Mouse (Mus musculus) CH12.LX (cell line): ENCODE measurements around the gene Brca1. TPM values are rescaled to one million over a fixed set of nuclear protein-coding genes. Genes with fewer than 3 reads are reported as not detected.

Experiments used
- DNase-seq: peaks from one replicate; pipeline ENCODE4 v3.0.0-alpha.2; 2013; ENCODE audit errors: extremely low read depth
- H3K27ac ChIP-seq: 2 replicates; pipeline ENCODE4 v1.5.1; 2012; ENCODE audit warnings: low read depth, mild to moderate bottlenecking, control low read depth, moderate library complexity; ENCODE audit not compliant: insufficient read depth
- H3K27me3 ChIP-seq: replicated peaks from 2 replicates; pipeline ENCODE3; 2012; ENCODE audit warnings: inconsistent platforms
- H3K36me3 ChIP-seq, 2 experiments: replicated peaks in 1 of 2; 2 replicates each; pipeline versions ENCODE3 to v1.6.1; 2012; ENCODE audit warnings: inconsistent platforms in 1 of 2, low read length in 1 of 2, mild to moderate bottlenecking in 1 of 2, mixed read lengths in 1 of 2, moderate library complexity in 1 of 2; ENCODE audit not compliant: control insufficient read depth in 1 of 2, insufficient read depth in 1 of 2
- H3K4me1 ChIP-seq, 2 experiments: 2 replicates each; pipeline ENCODE4 v1.6.1; 2012; ENCODE audit warnings: inconsistent platforms in 1 of 2, moderate library complexity in 1 of 2; ENCODE audit not compliant: insufficient read depth in 2 of 2, control insufficient read depth in 1 of 2
- H3K4me2 ChIP-seq: 2 replicates; pipeline ENCODE4 v1.6.1; 2012; ENCODE audit warnings: low read depth, mild to moderate bottlenecking, control low read depth; ENCODE audit not compliant: poor library complexity, insufficient read depth, severe bottlenecking
- H3K4me3 ChIP-seq, 3 experiments: fragments of 150-350 bp in 1 of 3; sonication (generic) in 1 of 3; replicated peaks in 1 of 3; 2 replicates each; pipeline versions ENCODE3 to v1.5.1; 2011 to 2012; ENCODE audit warnings: low read depth in 2 of 3, low read length in 2 of 3, mild to moderate bottlenecking in 2 of 3, moderate library complexity in 2 of 3, control low read depth in 1 of 3, improper control_type of control experiment in 1 of 3, inconsistent platforms in 1 of 3, mixed read lengths in 1 of 3; ENCODE audit not compliant: poor library complexity in 1 of 3
- H3K79me2 ChIP-seq: replicated peaks from 2 replicates; pipeline ENCODE4 v1.6.1; 2012; ENCODE audit warnings: mild to moderate bottlenecking, moderate library complexity; ENCODE audit not compliant: control insufficient read depth, poor library complexity, insufficient read depth, severe bottlenecking; ENCODE audit errors: extremely low read depth
- H3K9ac ChIP-seq: 2 replicates; pipeline ENCODE4 v1.6.1; 2012; ENCODE audit warnings: low read depth, mild to moderate bottlenecking, control low read depth, moderate library complexity; ENCODE audit not compliant: insufficient read depth
- H3K9me3 ChIP-seq: replicated peaks from 2 replicates; pipeline ENCODE3; 2012; ENCODE audit warnings: low read length, inconsistent platforms, mixed read lengths
- BHLHE40 ChIP-seq: IDR thresholded peaks from 2 replicates; pipeline ENCODE4 v1.6.1; 2011; ENCODE audit warnings: mild to moderate bottlenecking, low read depth, low read length, improper control_type of control experiment
- CHD1 ChIP-seq: IDR thresholded peaks from 2 replicates; pipeline ENCODE4 v1.6.1; 2012; ENCODE audit warnings: low read depth, low read length, improper control_type of control experiment, inconsistent platforms
- CHD2 ChIP-seq: IDR thresholded peaks from 2 replicates; pipeline ENCODE4 v1.6.1; 2011; ENCODE audit warnings: low read length, improper control_type of control experiment
- CTCF ChIP-seq, 2 experiments: IDR thresholded peaks in 1 of 2; conservative IDR thresholded peaks in 1 of 2; 2 replicates each; pipeline ENCODE4 v1.5.1; 2011 to 2012; ENCODE audit warnings: low read depth in 2 of 2, low read length in 2 of 2, improper control_type of control experiment in 1 of 2, inconsistent platforms in 1 of 2, mild to moderate bottlenecking in 1 of 2, moderate library complexity in 1 of 2
- E2F4 ChIP-seq: IDR thresholded peaks from 2 replicates; pipeline ENCODE4 v1.6.1; 2011; ENCODE audit warnings: low read depth, low read length, improper control_type of control experiment; ENCODE audit not compliant: insufficient replicate concordance
- ELF1 ChIP-seq: IDR thresholded peaks from 2 replicates; pipeline ENCODE4 v1.6.1; 2014; ENCODE audit warnings: low read depth, mild to moderate bottlenecking, inconsistent platforms, low read length, improper control_type of control experiment
- EP300 ChIP-seq: IDR thresholded peaks from 2 replicates; pipeline ENCODE4 v1.6.1; 2011; ENCODE audit warnings: low read length, improper control_type of control experiment
- ETS1 ChIP-seq: conservative IDR thresholded peaks from 2 replicates; pipeline ENCODE4 v1.6.1; 2012; ENCODE audit warnings: low read depth, mild to moderate bottlenecking, inconsistent platforms, low read length, improper control_type of control experiment, moderate library complexity
- GABPA ChIP-seq: IDR thresholded peaks from 2 replicates; pipeline ENCODE4 v1.6.1; 2012; ENCODE audit warnings: low read depth, low read length, improper control_type of control experiment, inconsistent platforms; ENCODE audit not compliant: insufficient replicate concordance
- HCFC1 ChIP-seq: IDR thresholded peaks from 2 replicates; pipeline ENCODE4 v1.6.1; 2012; ENCODE audit warnings: low read depth, mild to moderate bottlenecking, inconsistent platforms, low read length, improper control_type of control experiment
- IRF4 ChIP-seq: IDR thresholded peaks from 2 replicates; pipeline ENCODE4 v1.6.1; 2014; ENCODE audit warnings: low read depth, mild to moderate bottlenecking, inconsistent platforms, low read length, improper control_type of control experiment
- JUN ChIP-seq: IDR thresholded peaks from 2 replicates; pipeline ENCODE4 v1.6.1; 2011; ENCODE audit warnings: low read depth, mild to moderate bottlenecking, low read length, improper control_type of control experiment, moderate library complexity; ENCODE audit not compliant: insufficient read depth
- JUND ChIP-seq: conservative IDR thresholded peaks from 2 replicates; pipeline ENCODE4 v1.6.1; 2011; ENCODE audit warnings: low read depth, low read length, improper control_type of control experiment
- KAT2A ChIP-seq: IDR thresholded peaks from 2 replicates; pipeline ENCODE4 v1.6.1; 2012; ENCODE audit warnings: low read length, improper control_type of control experiment, inconsistent platforms; ENCODE audit not compliant: insufficient replicate concordance
- MAFK ChIP-seq: IDR thresholded peaks from 2 replicates; pipeline ENCODE4 v1.6.1; 2011; ENCODE audit warnings: low read length, improper control_type of control experiment; ENCODE audit not compliant: insufficient replicate concordance
- MAX ChIP-seq: IDR thresholded peaks from 2 replicates; pipeline ENCODE4 v1.6.1; 2011; ENCODE audit warnings: low read length, improper control_type of control experiment
- MAZ ChIP-seq: IDR thresholded peaks from 2 replicates; pipeline ENCODE4 v1.6.1; 2012; ENCODE audit warnings: low read depth, mild to moderate bottlenecking, inconsistent platforms, low read length, improper control_type of control experiment, moderate library complexity
- MEF2A ChIP-seq: IDR thresholded peaks from 2 replicates; pipeline ENCODE4 v1.6.1; 2014; ENCODE audit warnings: low read depth, mild to moderate bottlenecking, inconsistent platforms, low read length, improper control_type of control experiment, borderline replicate concordance
- MXI1 ChIP-seq: IDR thresholded peaks from 2 replicates; pipeline ENCODE4 v1.6.1; 2011; ENCODE audit warnings: mild to moderate bottlenecking, low read depth, low read length, improper control_type of control experiment
- MYC ChIP-seq: IDR thresholded peaks from 2 replicates; pipeline ENCODE4 v1.6.1; 2011; ENCODE audit warnings: low read depth, mild to moderate bottlenecking, improper control_type of control experiment, low read length
- NELFE ChIP-seq: IDR thresholded peaks from 2 replicates; pipeline ENCODE4 v1.6.1; 2011; ENCODE audit warnings: low read depth, low read length, improper control_type of control experiment
- NRF1 ChIP-seq: IDR thresholded peaks from 2 replicates; pipeline ENCODE4 v1.6.1; 2014; ENCODE audit warnings: low read depth, mild to moderate bottlenecking, inconsistent platforms, low read length, improper control_type of control experiment, moderate library complexity
- PAX5 ChIP-seq: IDR thresholded peaks from 2 replicates; pipeline ENCODE4 v1.6.1; 2012; ENCODE audit warnings: low read length, inconsistent platforms, mixed read lengths
- POLR2A ChIP-seq: IDR thresholded peaks from 2 replicates; pipeline ENCODE4 v1.6.1; 2011; ENCODE audit warnings: low read depth, mild to moderate bottlenecking, improper control_type of control experiment, low read length
- POLR2AphosphoS2 ChIP-seq: IDR thresholded peaks from 2 replicates; pipeline ENCODE4 v1.6.1; 2011; ENCODE audit warnings: low read depth, low read length, improper control_type of control experiment
- RAD21 ChIP-seq: IDR thresholded peaks from 2 replicates; pipeline ENCODE4 v1.6.1; 2011; ENCODE audit warnings: low read depth, mild to moderate bottlenecking, low read length, improper control_type of control experiment, moderate library complexity
- RCOR1 ChIP-seq: conservative IDR thresholded peaks from 2 replicates; pipeline ENCODE4 v1.6.1; 2012; ENCODE audit warnings: low read depth, mild to moderate bottlenecking, inconsistent platforms, low read length, improper control_type of control experiment
- SIN3A ChIP-seq: IDR thresholded peaks from 2 replicates; pipeline ENCODE4 v1.6.1; 2012; ENCODE audit warnings: low read length, improper control_type of control experiment, inconsistent platforms
- SMC3 ChIP-seq: IDR thresholded peaks from 2 replicates; pipeline ENCODE4 v1.6.1; 2011; ENCODE audit warnings: low read depth, low read length, improper control_type of control experiment
- TBP ChIP-seq: conservative IDR thresholded peaks from 2 replicates; pipeline ENCODE4 v1.6.1; 2011; ENCODE audit warnings: low read depth, low read length, improper control_type of control experiment
- TCF12 ChIP-seq: IDR thresholded peaks from 2 replicates; pipeline ENCODE4 v1.6.1; 2014; ENCODE audit warnings: low read depth, mild to moderate bottlenecking, inconsistent platforms, low read length, improper control_type of control experiment
- UBTF ChIP-seq: IDR thresholded peaks from 2 replicates; pipeline ENCODE4 v1.6.1; 2012; ENCODE audit warnings: low read depth, mild to moderate bottlenecking, inconsistent platforms, low read length, improper control_type of control experiment, moderate library complexity
- USF1 ChIP-seq: IDR thresholded peaks from 2 replicates; pipeline ENCODE4 v1.6.1; 2014; ENCODE audit warnings: low read depth, mild to moderate bottlenecking, inconsistent platforms, low read length, improper control_type of control experiment
- USF2 ChIP-seq: conservative IDR thresholded peaks from 2 replicates; pipeline ENCODE4 v1.6.1; 2011; ENCODE audit warnings: low read depth, low read length, improper control_type of control experiment
- ZC3H11A ChIP-seq: IDR thresholded peaks from 2 replicates; pipeline ENCODE4 v1.6.1; 2012; ENCODE audit warnings: low read depth, mild to moderate bottlenecking, inconsistent platforms, low read length, improper control_type of control experiment
- ZKSCAN1 ChIP-seq: IDR thresholded peaks from 2 replicates; pipeline ENCODE4 v1.6.1; 2012; ENCODE audit warnings: low read depth, inconsistent platforms, low read length, improper control_type of control experiment, borderline replicate concordance
- ZMIZ1 ChIP-seq: IDR thresholded peaks from 2 replicates; pipeline ENCODE4 v1.6.1; 2012; ENCODE audit warnings: low read depth, mild to moderate bottlenecking, inconsistent platforms, low read length, improper control_type of control experiment
- ZNF384 ChIP-seq: IDR thresholded peaks from 2 replicates; pipeline ENCODE4 v1.6.1; 2012; ENCODE audit warnings: low read depth, low read length, improper control_type of control experiment, inconsistent platforms
- dilution Hi-C: fragments of 300-500 bp; cut with MboI; formaldehyde crosslinking; loops from 2 replicates; pipeline ENCODE4 v1.14.3; 2020; ENCODE audit warnings: low sequenced_read_pairs; ENCODE audit not compliant: extremely low pct_unique_long_range_greater_than_20kb, extremely low pct_ligation_motif_present
- in situ Hi-C: fragments of 300-500 bp; cut with MboI; formaldehyde crosslinking; loops from 3 replicates; pipeline ENCODE4 v1.14.3; 2019; ENCODE audit warnings: low sequenced_read_pairs, low pct_ligation_motif_present, low pct_unique_long_range_greater_than_20kb, mixed read lengths
- polyA plus RNA-seq: library from polyadenylated mRNA; unstranded; fragments of >175 nt; gene quantifications from 2 replicates; pipeline ENCODE4 v1.2.1, GENCODE M21; 2012; ENCODE audit warnings: low read depth; ENCODE audit not compliant: insufficient read length
- total RNA-seq, 2 experiments: library from RNA; depleted of rRNA; stranded (reverse); fragments of 300-350 nt in 1 of 2; fragments of >200 nt in 1 of 2; gene quantifications; 2 replicates each; pipeline ENCODE4 v1.2.3; 2012 to 2014

Brca1 gene
- total and polyA plus RNA-seq, 3 experiments, result 31.3 to 37.5 (median 33.0) TPM

- in situ Hi-C loops (no loop called here), dilution Hi-C loops (no loop called here)
- Histone ChIP-seq H3K79me2 (peaks cover 41% of the 10 kb centered on the region), H3K9ac (peak overlapping the region; percentile 64), H3K4me3 (peak overlapping the region; percentile 34 to 47 (median 42)), H3K9me3 (no peaks in the 10 kb centered on the region), H3K27me3 (no peaks in the 10 kb centered on the region), H3K4me1 (peaks cover 12 to 28% of the 10 kb centered on the region in 2 experiments), H3K4me2 (peak overlapping the region; percentile 65), H3K36me3 (peaks cover 19 to 78% of the 10 kb centered on the region in 2 experiments), H3K27ac (peak overlapping the region; percentile 81)
- TF ChIP-seq CTCF (conservative IDR thresholded peaks at IDR 0.05 in 1 of 2, IDR thresholded peaks at IDR 0.05 in 1 of 2; ENCODE audit: low read depth in 2 of 2, low read length in 2 of 2) (no peak), ETS1 (peak; percentile 67; the same call in 1 of the 2 replicates), EP300 (peak; percentile 75; the same call in 1 of the 2 replicates), SMC3 (no peak), USF2 (no peak), SIN3A (peak; percentile 75), MYC (peak; percentile 46; the same call in 1 of the 2 replicates), TCF12 (peak; percentile 50; the same call in 1 of the 2 replicates), KAT2A (no peak), CHD1 (no peak), MAZ (no peak), ZC3H11A (no peak), CHD2 (no peak; the same call in 1 of the 2 replicates), NRF1 (peak; percentile 64), TBP (0 out of 2 replicates have a peak, but pooled peaks have one; percentile 53), IRF4 (peak; percentile 85), GABPA (no peak), POLR2A (peak; percentile 62; the same call in 1 of the 2 replicates), JUN (peak; percentile 41), ZKSCAN1 (no peak), MXI1 (peak; percentile 65), HCFC1 (no peak), UBTF (no peak), RCOR1 (no peak), USF1 (no peak), RAD21 (no peak), PAX5 (no peak), NELFE (peak; percentile 37), MAFK (no peak), MEF2A (no peak), POLR2AphosphoS2 (no peak), BHLHE40 (peak; percentile 63; the same call in 1 of the 2 replicates), ZMIZ1 (peak; percentile 60; the same call in 1 of the 2 replicates), MAX (peak; percentile 19; the same call in 1 of the 2 replicates), JUND (peak; percentile 68), ELF1 (peak; percentile 85), E2F4 (no peak), ZNF384 (peak; percentile 30; the same call in 1 of the 2 replicates)
- DNase-seq, result peak; percentile 76
These were observed 8.2 kb downstream of the Brca1 start for GRCm38 (mm10) chr11:101543533-101543932.
